Mouse (Mus musculus): ENCODE results near the gene Gas1.
A peak's percentile ranks its signal among the peaks of the same experiment; 100 is the strongest.

Gene Gas1

DNA sequence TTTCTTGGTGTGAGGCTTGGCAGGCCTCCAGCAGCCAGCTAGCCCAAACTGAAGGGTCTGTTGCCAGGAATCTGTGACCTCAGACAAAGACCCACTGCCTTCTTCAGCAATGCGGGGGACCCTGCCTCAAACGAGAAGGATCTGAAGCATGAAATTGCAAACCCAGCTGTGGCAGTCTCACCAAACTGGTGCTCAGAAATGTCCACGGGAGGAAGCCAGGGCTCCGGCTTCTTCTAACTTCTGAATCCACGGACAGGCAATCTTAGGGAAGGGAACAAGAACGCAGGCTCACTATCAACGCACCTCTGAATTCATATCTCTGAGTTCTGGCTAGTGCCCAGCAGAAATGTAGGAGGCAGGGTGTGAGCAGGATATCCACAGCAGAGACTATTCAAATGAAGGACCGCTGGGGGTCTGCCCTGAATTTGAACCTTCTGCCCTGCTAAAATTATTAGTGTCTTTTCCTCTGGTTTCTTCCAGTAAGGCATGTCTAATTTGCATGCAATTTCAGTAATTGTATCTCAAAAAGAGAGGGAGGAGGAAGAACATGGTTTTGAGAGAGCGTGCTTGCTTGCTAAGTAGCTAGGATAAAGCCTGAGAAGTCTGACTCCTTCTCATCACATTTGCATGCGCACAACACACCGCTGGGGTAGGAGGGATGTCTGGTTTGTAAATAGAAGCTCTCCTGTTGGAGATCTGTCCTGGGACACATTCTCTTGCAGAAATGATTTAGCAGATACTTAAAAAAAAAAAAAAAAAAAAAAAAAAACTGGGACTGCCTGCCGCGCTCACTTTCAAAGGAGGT is 51.5 kb downstream of the Gas1 start:
- DNase-seq (ENCODE audit: extremely low spot score, low spot score): peak; percentile 67

DNA sequence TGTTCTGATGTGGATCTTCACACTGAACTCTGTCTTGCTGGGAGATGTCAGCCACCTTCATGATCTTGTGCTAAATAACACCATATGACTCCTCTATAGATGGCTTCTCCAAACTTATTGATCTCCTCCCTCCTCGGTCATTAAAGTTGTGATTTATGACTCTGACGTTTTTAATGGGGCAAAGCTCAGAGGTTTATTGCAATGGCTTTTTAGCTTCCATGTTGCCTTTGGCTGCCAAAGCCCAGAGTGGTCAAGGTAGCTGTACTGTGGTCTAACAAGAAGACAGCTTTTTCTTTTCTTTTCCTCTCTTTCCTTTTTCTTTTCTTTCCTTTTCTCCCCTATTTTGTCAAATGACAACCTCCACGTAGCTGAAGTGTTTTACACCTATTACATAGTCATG is 52.1 kb downstream of the Gas1 start:
- DNase-seq (ENCODE audit: extremely low spot score, low spot score): no peak

DNA sequence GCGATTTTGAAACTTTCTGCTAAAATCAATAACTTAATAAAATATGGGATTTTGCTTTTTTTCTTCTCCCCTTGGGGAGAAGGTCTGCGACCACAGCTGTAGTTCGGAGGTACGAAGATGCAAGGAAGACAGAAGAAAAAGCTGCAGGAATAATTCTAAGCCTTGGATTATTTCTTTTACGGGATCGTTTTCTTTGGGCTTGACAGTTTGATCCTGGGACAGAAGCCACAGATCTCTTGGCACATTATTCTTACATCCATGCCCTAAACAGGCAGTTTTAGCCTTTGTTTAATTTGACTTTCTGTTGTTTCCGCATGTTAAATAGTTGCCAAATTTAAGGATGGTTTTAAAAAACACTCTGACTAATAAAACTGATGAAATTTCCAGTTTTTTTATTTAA is 52.7 kb downstream of the Gas1 start:
- DNase-seq (ENCODE audit: extremely low spot score, low spot score): no peak
